Comparison of ENCODE assay signal across 20 mouse cellular contexts in the genomic region with DNA sequence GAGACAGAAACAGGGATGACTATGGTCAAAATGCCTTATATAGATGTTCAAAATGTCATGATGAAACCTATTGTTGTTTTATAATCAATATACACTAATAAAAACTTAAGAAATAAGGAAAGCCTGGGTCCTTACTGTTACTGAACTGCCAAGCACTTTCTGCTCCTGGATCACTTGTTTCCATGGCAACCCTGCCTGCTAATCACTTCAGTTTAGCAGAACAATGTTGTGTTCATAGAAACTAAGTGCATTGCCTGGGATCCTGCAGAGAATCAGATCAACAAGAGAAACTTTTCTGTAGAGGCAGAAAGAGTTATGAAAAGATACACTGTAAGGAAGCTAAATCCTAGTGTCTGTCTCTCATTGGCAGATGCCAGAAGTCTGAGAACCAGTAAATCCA.
A peak's percentile ranks its signal among the peaks of the same experiment; 100 is the strongest.
DNase-seq lines count a peak whose midpoint lies in the region; ATAC-seq and TF ChIP-seq lines count a peak whose summit lies in the region.
"Had no signal": no experiment of that assay in that cellular context is flagged by ENCODE, and none has a peak within 500 bp of the region (broad histone marks: within the 10 kb centered on the region; RNA-seq: fewer than 3 reads in every experiment).

No protein-coding gene starts in this region.

- no peak overlapping the region for H3K27ac ChIP-seq in forebrain, postnatal 0 days (ENCODE audit: low read depth, low read length)
- H3K27ac ChIP-seq in forebrain, embryonic 13.5 days: no peak overlapping the region
- H3K27ac ChIP-seq: embryonic facial prominence, embryonic 12.5 days; heart, embryonic 10.5 days; hindbrain, embryonic 12.5 days had no signal

- no peak overlapping the region for H3K4me2 ChIP-seq in forebrain, postnatal 0 days (ENCODE audit: low read depth)
- H3K4me2 ChIP-seq in forebrain, embryonic 13.5 days: no peak overlapping the region
- H3K4me2 ChIP-seq: embryonic facial prominence, embryonic 12.5 days; hindbrain, embryonic 12.5 days had no signal

- DNase-seq in forebrain, postnatal 0 days: peak; percentile 33
- DNase-seq in left cerebral cortex, postnatal 14 days (ENCODE audit: low spot score in 2 of 2): peak; percentile 5 to 11
- no peak for DNase-seq in left cerebral cortex, adult 18-20 months (ENCODE audit: low spot score in 2 of 2)
- peak; percentile 66 for DNase-seq in R1 (ENCODE audit: low read depth, low spot score)
- peak; percentile 47 for DNase-seq in brain, adult 2 months (ENCODE audit: low read depth, low spot score)
- no peak for DNase-seq in ovary, postnatal 10 days (ENCODE audit: low spot score)
- DNase-seq in thymus, postnatal 25 days: no peak
- DNase-seq: adrenal gland, postnatal 10 days; cerebellum, adult 2 months; gastrocnemius, postnatal 10 days; heart, adult 18-20 months; heart, postnatal 10 days; heart, postnatal 4 days had no signal

- H3K27me3 ChIP-seq in forebrain, postnatal 0 days (ENCODE audit: insufficient read depth, low read length): no peaks in the 10 kb centered on the region
- H3K27me3 ChIP-seq in forebrain, embryonic 13.5 days: no peaks in the 10 kb centered on the region
- H3K27me3 ChIP-seq: CH12.LX; embryonic facial prominence, embryonic 12.5 days; hindbrain, embryonic 12.5 days; Patski had no signal

- H3K9ac ChIP-seq in forebrain, postnatal 0 days: no peak overlapping the region
- H3K9ac ChIP-seq in forebrain, embryonic 13.5 days: no peak overlapping the region
- H3K9ac ChIP-seq: embryonic facial prominence, embryonic 12.5 days; hindbrain, embryonic 12.5 days had no signal

- no peaks in the 10 kb centered on the region for H3K36me3 ChIP-seq in forebrain, postnatal 0 days (ENCODE audit: insufficient read depth)
- H3K36me3 ChIP-seq in forebrain, embryonic 13.5 days (ENCODE audit: poor library complexity, severe bottlenecking): no peaks in the 10 kb centered on the region
- H3K36me3 ChIP-seq: embryonic facial prominence, embryonic 12.5 days; heart, embryonic 10.5 days; hindbrain, embryonic 12.5 days had no signal

- TF ChIP-seq CTCF in forebrain, postnatal 0 days (IDR thresholded peaks at IDR 0.05; ENCODE audit: low read depth): no peak

- no peaks in the 10 kb centered on the region for H3K4me1 ChIP-seq in forebrain, postnatal 0 days (ENCODE audit: insufficient read depth)
- H3K4me1 ChIP-seq in forebrain, embryonic 13.5 days: no peaks in the 10 kb centered on the region
- H3K4me1 ChIP-seq: embryonic facial prominence, embryonic 12.5 days; heart, embryonic 10.5 days; hindbrain, embryonic 12.5 days had no signal

- no peak overlapping the region for H3K4me3 ChIP-seq in forebrain, postnatal 0 days (ENCODE audit: low read depth, low read length)
- no peak overlapping the region for H3K4me3 ChIP-seq in forebrain, embryonic 13.5 days
- H3K4me3 ChIP-seq: embryonic facial prominence, embryonic 12.5 days; heart, embryonic 10.5 days; hindbrain, embryonic 12.5 days had no signal

- H3K9me3 ChIP-seq in forebrain, postnatal 0 days (ENCODE audit: low read length): no peaks in the 10 kb centered on the region
- H3K9me3 ChIP-seq in forebrain, embryonic 13.5 days (replicated peaks): no peaks in the 10 kb centered on the region
- H3K9me3 ChIP-seq: embryonic facial prominence, embryonic 12.5 days; heart, embryonic 10.5 days; hindbrain, embryonic 12.5 days had no signal

- no peak; the same call in 1 of the 2 replicates for ATAC-seq in forebrain, postnatal 0 days
- no peak for ATAC-seq in forebrain, embryonic 13.5 days
- ATAC-seq: intestine, embryonic 16.5 days; Patski had no signal

- intact Hi-C loops in left cerebral cortex, postnatal 14 days (cut with DNase I): no loop called here

Comparison
In these comparisons a context has a peak if more than half of its experiments do, and no peak if none do; other contexts are left out.
1. DNase-seq: peak in forebrain, postnatal 0 days (single experiment), left cerebral cortex, postnatal 14 days (2 of 2), R1 (single experiment) and brain, adult 2 months (single experiment); none in left cerebral cortex, adult 18-20 months (0 of 2), ovary, postnatal 10 days (single experiment) and thymus, postnatal 25 days (single experiment).